Mouse (Mus musculus): ENCODE measurements around the gene 9230102O04Rik. TPM values are rescaled to one million over a fixed set of nuclear protein-coding genes. Genes with fewer than 3 reads are reported as not detected.
A peak's percentile ranks its signal among the peaks of the same experiment; 100 is the strongest.

The 9230102O04Rik gene
- polyA plus RNA-seq, 1 experiment from 2014 or later: 18.7 TPM

DNA sequence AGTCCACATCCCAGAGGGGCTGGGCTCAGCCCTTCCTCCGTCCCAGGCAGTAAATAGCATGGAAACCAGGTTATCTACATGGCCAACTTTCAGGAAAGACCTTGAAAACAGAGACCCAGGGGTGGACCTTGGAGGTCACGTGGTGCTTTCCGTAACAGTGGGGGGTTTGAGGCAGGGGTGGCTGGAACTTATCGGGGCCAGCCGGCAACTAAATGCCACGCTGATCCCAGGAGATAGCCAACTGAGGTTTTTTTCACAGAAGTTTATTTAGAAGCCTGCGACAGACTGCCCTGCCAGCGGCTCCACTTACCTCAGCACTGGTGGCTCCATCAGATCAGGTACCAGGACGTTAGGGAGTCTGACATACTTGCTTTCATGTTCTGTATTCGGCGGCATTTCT, 16.7 kb upstream of the 9230102O04Rik start:
- H3K27ac ChIP-seq: no peak overlapping the region
- WGBS: 5% methylated on average over 11 of the region's 11 CpGs

DNA sequence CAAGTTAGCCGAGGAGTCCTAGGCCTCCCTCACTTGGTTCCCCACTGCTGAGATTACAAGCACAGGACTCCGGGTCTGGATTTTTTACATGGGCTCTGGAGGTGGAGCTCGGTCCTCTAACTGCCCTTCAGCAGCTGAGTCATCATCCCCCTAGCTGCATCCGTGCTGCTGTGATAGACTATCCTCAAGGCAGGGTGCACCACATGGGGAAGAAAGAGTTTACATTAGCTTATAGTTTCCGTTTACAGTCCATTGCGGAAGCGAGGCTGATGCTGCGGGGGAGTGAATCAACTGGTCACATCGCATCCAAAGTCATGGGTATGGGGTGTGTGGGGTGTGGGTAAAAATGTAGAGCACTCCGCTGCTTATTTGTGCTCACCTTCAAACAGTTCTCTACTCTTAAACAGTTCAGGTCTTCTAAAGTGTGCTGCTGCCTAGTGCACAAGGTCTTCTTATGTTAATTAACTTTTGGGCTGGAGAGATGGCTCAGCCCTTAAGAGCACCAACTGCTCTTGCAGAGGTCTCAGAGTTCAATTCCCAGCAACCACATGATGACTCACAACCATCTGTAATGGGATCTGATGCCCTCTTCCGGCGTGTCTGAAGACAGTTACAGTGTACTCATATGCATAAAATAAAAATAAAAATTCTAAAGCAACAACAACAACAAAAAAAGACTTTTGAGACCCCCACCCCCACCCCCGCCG, 14.7 kb upstream of the 9230102O04Rik start:
- ATAC-seq (replicated peaks; ENCODE audit: low FRiP score, low read depth): no peak; the same call in 1 of the 2 replicates
- Histone ChIP-seq H3K4me2 (ENCODE audit: low read length) (no peak overlapping the region), H3K4me1 (replicated peaks; ENCODE audit: insufficient read depth, low read length) (no peaks in the 10 kb centered on the region), H3K27ac (no peak overlapping the region), H3K9ac (ENCODE audit: low read depth, low read length) (no peak overlapping the region), H3K9me3 (replicated peaks; ENCODE audit: low read length) (no peaks in the 10 kb centered on the region), H3K36me3 (ENCODE audit: insufficient read depth, low read length) (no peaks in the 10 kb centered on the region), H3K4me3 (replicated peaks; ENCODE audit: low read depth, low read length) (no peak overlapping the region), H3K27me3 (ENCODE audit: insufficient read depth, low read length) (peaks cover 4% of the 10 kb centered on the region)
- no peak for DNase-seq (ENCODE audit: low spot score)
- WGBS: 56% methylated on average over 14 of the region's 14 CpGs
- TF ChIP-seq CTCF (IDR thresholded peaks at IDR 0.05; ENCODE audit: low read depth): no peak

More for the DNA sequence above, 16.7 kb upstream of the 9230102O04Rik start:
- TF ChIP-seq CTCF (IDR thresholded peaks at IDR 0.05; ENCODE audit: low read depth): no peak
- DNase-seq (ENCODE audit: low spot score) (no peak), ATAC-seq (replicated peaks; ENCODE audit: low FRiP score, low read depth) (peak; percentile 25; the same call in 1 of the 2 replicates)
- no peaks in the 10 kb centered on the region for H3K9me3 ChIP-seq (replicated peaks; ENCODE audit: low read length)
- no peak overlapping the region for H3K9ac ChIP-seq (ENCODE audit: low read depth, low read length)
- H3K36me3 ChIP-seq (ENCODE audit: insufficient read depth, low read length): no peaks in the 10 kb centered on the region
- H3K4me2 ChIP-seq (ENCODE audit: low read length): peak overlapping the region; percentile 43
- no peaks in the 10 kb centered on the region for H3K27me3 ChIP-seq (ENCODE audit: insufficient read depth, low read length)
- no peaks in the 10 kb centered on the region for H3K4me1 ChIP-seq (replicated peaks; ENCODE audit: insufficient read depth, low read length)
- H3K4me3 ChIP-seq (replicated peaks; ENCODE audit: low read depth, low read length): peak overlapping the region; percentile 24

DNA sequence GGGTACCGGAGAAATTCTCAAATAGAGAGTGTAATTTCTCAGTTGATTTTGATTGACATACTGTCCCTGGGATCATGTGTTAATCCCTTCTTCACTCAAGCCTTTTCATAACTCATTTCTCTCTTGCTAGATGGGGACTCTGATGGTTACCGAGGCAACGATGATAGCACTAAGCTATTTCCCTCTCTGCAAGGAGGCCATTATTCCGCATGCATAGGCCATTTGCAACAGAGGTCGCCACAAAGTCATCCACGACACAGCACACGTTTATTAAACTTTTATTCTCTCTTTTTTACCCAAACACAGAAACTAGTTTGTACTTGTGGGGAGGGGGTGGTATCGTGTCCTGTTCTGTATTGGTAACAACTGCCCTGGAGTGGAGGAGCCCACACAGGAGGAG, 8.5 kb upstream of the 9230102O04Rik start:
- Histone ChIP-seq H3K27ac (no peak overlapping the region), H3K9me3 (replicated peaks; ENCODE audit: low read length) (no peaks in the 10 kb centered on the region), H3K4me3 (replicated peaks; ENCODE audit: low read depth, low read length) (no peak overlapping the region), H3K4me1 (replicated peaks; ENCODE audit: insufficient read depth, low read length) (peaks cover 4% of the 10 kb centered on the region; the same call in 1 of the 2 replicates), H3K4me2 (ENCODE audit: low read length) (no peak overlapping the region), H3K9ac (ENCODE audit: low read depth, low read length) (no peak overlapping the region), H3K36me3 (ENCODE audit: insufficient read depth, low read length) (no peaks in the 10 kb centered on the region), H3K27me3 (ENCODE audit: insufficient read depth, low read length) (peaks cover 59% of the 10 kb centered on the region)
- ATAC-seq (replicated peaks; ENCODE audit: low FRiP score, low read depth) (no peak), DNase-seq (ENCODE audit: low spot score) (no peak)
- TF ChIP-seq CTCF (IDR thresholded peaks at IDR 0.05; ENCODE audit: low read depth): no peak
- WGBS: 14% methylated on average over 8 of the region's 8 CpGs

DNA sequence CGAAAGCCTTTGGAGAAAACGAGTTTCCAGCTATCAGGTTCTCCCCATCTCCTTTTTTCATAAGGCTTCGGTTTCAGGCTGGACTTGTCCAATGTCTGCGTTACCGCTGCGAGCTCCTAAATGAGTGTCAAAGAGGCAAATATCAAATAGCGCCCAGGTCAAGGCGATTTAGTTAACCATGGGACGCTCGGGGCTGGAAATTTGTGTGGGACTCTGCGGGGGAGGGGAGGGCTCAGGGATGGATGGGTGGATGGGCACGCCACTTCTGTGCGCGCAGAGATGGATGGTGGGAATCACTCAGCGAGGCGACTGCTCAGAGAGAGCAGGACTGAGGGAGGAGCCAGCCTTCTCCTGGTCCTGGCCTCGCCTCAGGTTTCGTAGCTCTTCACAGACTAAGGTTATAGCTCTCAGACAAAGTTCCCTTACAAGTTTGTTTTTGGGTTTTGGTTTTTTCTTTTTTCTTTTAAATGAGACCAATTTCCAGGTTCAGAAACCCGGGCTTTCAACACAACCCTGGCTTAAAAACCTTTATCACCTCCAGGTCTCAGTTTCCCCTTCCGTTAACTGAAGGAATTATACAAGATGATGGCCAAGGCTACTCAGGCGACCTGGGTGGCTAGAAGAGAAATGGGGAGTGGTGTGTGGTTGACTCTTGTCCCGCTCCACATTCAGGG, 6.9 kb upstream of the 9230102O04Rik start:
- H3K4me1 ChIP-seq (replicated peaks; ENCODE audit: insufficient read depth, low read length): peaks cover 4% of the 10 kb centered on the region; the same call in 1 of the 2 replicates
- TF ChIP-seq CTCF (IDR thresholded peaks at IDR 0.05; ENCODE audit: low read depth): no peak
- no peak overlapping the region for H3K27ac ChIP-seq
- H3K36me3 ChIP-seq (ENCODE audit: insufficient read depth, low read length): no peaks in the 10 kb centered on the region
- DNase-seq (ENCODE audit: low spot score) (peak; percentile 51), ATAC-seq (replicated peaks; ENCODE audit: low FRiP score, low read depth) (no peak)
- H3K9me3 ChIP-seq (replicated peaks; ENCODE audit: low read length): no peaks in the 10 kb centered on the region
- H3K4me2 ChIP-seq (ENCODE audit: low read length): peak overlapping the region; percentile 41
- no peak overlapping the region for H3K9ac ChIP-seq (ENCODE audit: low read depth, low read length)
- WGBS: 2% methylated on average over 22 of the region's 22 CpGs
- peaks cover 66% of the 10 kb centered on the region for H3K27me3 ChIP-seq (ENCODE audit: insufficient read depth, low read length)
- H3K4me3 ChIP-seq (replicated peaks; ENCODE audit: low read depth, low read length): peak overlapping the region; percentile 9; the same call in 1 of the 2 replicates

DNA sequence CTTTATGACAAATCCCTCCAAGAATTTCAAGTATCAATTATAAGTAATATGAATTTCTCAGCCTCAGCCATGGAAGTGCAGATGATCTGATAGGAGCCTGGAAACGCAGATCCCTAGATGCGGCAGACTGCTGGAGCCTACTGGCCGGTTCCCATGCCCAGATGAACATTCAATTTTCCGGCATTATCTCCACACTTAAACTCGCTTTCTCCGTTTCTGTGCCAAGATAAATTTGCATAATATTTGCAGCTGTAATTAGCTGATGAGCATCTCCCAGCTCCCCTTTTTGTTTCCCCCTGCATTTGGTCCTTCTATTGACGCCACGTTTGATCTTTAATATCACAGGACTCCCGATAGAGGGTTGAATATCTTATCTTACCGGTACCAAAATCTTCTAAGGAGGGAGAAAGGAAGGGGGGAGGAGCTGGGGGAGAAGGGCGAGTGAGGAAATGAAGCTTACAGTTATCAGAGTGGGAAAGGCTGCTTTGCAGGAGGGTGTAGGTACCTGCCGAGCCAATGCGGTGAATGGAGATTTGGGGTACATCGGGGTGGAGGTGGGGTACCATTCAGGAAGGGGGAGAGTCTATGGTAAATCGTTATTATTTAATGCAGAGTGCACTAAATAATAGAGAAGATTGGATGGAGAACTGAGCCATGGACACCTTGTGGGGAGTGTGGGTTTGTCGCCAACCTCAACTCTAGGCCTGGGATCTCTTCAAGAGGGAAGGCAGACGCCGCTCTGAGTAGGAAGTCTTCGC, 5.7 kb upstream of the 9230102O04Rik start:
- no peak for ATAC-seq (replicated peaks; ENCODE audit: low FRiP score, low read depth)

More for the DNA sequence above, 5.7 kb upstream of the 9230102O04Rik start:
- H3K27me3 ChIP-seq (ENCODE audit: insufficient read depth, low read length): peaks cover 77% of the 10 kb centered on the region
- TF ChIP-seq CTCF (IDR thresholded peaks at IDR 0.05; ENCODE audit: low read depth): no peak
- no peak overlapping the region for H3K4me3 ChIP-seq (replicated peaks; ENCODE audit: low read depth, low read length)
- H3K4me2 ChIP-seq (ENCODE audit: low read length): no peak overlapping the region
- H3K4me1 ChIP-seq (replicated peaks; ENCODE audit: insufficient read depth, low read length): peaks cover 4% of the 10 kb centered on the region; the same call in 1 of the 2 replicates
- WGBS: 7% methylated on average over 19 of the region's 19 CpGs
- H3K36me3 ChIP-seq (ENCODE audit: insufficient read depth, low read length): no peaks in the 10 kb centered on the region
- H3K9me3 ChIP-seq (replicated peaks; ENCODE audit: low read length): no peaks in the 10 kb centered on the region
- H3K27ac ChIP-seq: no peak overlapping the region
- H3K9ac ChIP-seq (ENCODE audit: low read depth, low read length): no peak overlapping the region
- DNase-seq (ENCODE audit: low spot score): no peak

Data from kidney, postnatal 0 days (tissue).